Mouse (Mus musculus) kidney, adult 2 months (tissue): ENCODE measurements at regions not wholly inside any gene's neighbourhood (a gene's known extent, or its start where the extent isn't known, plus 50 kb on each side); places are given as distances from the start of the nearest gene placed in this dataset.

Experiments used
- CTCF ChIP-seq: fragments of 200-500 bp; conservative IDR thresholded peaks from 2 replicates; pipeline ENCODE4 v1.5.1; 2011; ENCODE audit warnings: low read depth, mild to moderate bottlenecking, control low read depth, low read length, moderate library complexity, mixed read lengths; ENCODE audit not compliant: insufficient read depth, insufficient read length
- POLR2A ChIP-seq: fragments of 200-500 bp; IDR thresholded peaks from one replicate; pipeline ENCODE4 v1.6.1; 2011; ENCODE audit warnings: low read depth, low read length, control low read depth

- TF ChIP-seq CTCF, result no peak
- no peak for TF ChIP-seq POLR2A
Measured at GRCm38 (mm10) chr13:104577856-104578255, 214.4 kb upstream of the Srek1ip1 start.
